Mouse (Mus musculus) adrenal gland, postnatal 4 days (tissue): Measurements from ENCODE around the gene Mgea5. TPM values are rescaled to one million over a fixed set of nuclear protein-coding genes. Genes with fewer than 3 reads are reported as not detected.

Experiments
- DNase-seq, 2 experiments: peaks; one replicate each; pipeline ENCODE4 v3.0.0; 2021 to 2022; ENCODE audit warnings: low spot score in 2 of 2, mixed read lengths in 2 of 2
- total RNA-seq, 2 experiments: library from RNA; stranded (reverse); gene quantifications; 2 replicates each; pipeline ENCODE4 v1.2.3; 2021

Mgea5 gene
- total RNA-seq, 2 experiments from 2014 or later, result 105 to 123 TPM

DNA sequence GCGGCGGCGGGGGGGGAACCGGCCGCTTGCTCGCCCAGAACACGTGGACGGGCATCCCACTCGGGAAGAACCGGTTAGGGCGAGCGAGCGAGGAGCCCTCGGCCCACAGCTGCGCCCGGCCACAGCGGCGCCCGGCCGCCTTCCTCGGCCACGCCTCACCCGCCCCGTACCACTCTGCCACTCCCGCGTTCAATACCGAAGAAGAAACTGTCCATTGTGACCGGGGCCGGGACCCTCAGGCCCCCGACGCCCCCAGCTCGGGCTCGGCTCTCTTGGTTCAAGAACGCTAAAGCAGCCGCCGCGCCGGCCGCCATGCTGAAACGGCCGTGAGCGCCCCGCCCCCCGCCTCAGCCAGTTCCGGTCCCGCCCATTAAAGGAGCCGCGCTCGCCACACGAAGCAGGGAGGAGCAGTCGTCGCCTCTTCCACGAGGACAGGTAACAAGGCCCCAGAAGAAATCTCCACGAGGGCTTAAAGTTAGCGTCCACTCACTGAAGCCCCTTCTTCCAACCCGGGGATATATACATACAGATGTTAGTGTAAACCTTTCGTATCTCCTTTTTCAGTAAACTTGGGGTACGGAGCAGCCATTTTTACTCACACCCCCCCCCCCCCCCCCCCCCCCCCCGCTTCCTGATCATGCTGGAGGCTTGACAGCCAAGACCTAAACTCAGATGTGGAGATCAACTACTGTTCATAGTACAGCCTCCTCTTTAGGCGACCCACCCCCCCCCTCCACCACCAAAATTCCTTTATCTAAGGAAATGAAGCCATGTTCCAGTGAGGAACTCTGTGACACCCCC, 34.2 kb downstream of the Mgea5 start, which contains the start of gene Npm3:
Gene Npm3, minus strand, starts transcription at position 349 of the 801 bp plus-strand sequence.
- DNase-seq, result peak; percentile 70 to 79

DNA sequence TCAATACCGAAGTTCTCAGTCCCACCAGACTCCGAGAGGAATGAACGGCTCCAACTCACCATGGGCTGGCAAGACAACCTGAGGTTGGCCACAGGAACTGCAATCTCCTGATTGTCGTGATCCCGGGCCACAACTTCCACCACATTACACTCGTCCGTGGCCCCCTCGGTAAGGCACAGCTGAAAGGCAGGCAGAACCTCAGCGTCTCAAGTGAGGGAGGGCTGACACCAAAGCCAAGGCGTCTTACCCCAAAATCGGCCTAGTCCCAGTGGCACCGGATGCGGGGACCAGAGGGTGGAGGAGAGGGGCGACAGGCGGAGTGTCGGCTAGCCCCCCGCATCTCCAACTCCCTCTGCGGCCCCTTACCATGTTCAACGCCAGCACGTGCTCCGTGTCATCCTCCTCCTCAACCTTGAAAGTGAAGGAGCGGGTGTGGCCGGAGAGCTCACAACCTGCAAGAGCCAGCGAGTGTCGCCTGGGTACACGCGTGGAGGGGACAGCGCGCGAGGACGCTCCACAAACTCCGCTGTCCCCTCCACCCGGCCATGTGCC, 34.9 kb downstream of the Mgea5 start:
- no peak for DNase-seq

DNA sequence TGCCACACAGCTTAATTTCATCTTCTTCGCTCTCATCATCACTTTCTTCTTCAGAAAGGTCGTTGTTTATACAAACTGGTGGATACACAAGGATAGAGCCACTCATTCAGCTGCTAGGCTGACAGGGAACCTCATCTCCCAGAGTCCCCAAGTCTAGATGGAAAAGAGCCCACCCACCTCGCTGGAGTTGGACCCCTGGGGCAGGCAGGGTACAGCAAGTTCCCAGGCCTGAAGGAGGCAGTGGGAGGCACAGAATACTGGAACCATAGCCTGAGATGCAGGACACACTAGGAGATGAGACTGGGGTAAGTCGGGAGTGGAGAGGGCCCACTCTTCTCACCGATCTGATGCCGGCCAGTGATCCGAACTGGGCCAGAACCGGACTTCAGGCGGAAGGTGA, 35.4 kb downstream of the Mgea5 start:
- DNase-seq, result no peak

DNA sequence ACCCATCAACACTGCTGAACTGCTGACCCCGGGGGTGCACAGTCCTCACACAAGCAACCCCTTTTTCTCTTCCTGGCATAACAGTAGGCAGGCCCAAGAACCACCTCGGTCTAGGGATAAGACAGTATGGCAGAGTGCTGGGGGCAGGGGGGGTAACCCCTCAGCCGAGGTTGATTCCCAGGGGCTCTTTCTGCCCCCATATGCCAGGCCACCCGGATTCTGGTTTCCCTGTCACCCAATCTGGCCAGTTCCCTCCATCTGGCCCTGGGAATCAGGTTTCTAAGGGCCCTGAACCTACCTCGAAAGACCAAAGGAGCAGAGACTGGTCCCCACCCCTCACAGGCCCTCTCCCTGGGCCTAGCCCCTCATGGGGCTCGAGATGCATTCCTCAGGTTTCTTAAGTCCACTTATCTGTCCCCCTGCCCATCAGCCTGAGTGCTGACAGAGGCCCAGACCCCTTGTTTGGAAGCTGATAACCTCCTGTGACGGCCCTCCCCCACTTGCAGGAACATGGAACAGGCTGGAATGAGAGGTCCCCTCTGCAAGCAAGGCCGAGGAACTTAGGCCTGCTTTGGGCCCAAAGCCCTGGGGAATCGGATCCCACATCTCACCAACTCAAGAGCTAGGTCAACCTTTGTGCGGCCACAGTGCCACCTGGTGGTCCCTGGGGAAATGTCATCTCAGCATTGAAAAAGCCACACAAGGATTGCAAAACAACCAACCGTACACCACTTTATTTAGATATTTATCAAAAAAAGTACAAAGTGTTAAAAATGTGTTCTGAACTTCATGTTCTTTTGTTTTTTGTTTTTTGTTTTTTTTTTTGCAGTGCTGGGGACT, 36.4 kb downstream of the Mgea5 start:
- DNase-seq, result peak; percentile 64 to 75

DNA sequence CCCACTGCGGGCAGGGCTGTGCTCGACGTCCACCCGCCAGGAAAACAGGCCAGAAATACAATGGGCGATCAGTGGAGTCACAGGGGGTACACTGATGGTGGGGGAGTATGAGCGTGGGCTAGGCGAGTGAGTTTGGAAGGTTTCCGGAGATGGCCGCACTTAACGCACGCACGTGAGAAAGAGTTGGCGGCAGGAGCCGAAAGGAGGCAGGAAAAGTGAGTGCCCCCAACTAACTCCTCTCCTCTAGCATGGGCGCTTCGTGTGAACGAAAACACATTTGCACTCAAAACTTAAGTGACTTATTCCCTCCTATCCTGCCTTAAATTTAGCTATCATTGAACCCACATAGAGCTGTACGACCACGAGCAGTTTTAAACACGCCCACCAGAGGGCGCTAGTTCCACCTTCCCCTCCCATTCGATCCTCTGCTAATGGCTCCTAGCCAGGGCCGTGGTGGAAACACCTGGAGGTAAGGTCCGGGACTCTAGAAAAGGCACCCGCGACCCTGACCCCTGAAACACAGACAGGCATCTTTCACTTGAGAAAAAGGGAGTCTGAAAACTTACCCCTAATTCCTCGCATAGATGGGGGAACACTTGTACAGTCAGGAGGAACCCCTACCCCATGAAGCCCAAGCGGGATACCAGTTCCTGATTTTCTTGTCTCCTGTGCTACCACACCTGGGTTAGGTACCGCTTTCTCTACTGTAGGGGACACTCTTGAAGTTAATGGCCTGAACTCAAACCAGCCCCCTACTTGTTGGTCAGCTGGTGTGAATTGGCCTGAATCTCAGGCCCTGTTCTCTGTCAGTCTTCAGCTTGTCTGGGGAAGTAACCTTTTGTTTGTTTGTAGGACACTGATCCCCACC, 37.2 kb downstream of the Mgea5 start:
- peak in 1 of 2 experiments; percentile 52 for DNase-seq

DNA sequence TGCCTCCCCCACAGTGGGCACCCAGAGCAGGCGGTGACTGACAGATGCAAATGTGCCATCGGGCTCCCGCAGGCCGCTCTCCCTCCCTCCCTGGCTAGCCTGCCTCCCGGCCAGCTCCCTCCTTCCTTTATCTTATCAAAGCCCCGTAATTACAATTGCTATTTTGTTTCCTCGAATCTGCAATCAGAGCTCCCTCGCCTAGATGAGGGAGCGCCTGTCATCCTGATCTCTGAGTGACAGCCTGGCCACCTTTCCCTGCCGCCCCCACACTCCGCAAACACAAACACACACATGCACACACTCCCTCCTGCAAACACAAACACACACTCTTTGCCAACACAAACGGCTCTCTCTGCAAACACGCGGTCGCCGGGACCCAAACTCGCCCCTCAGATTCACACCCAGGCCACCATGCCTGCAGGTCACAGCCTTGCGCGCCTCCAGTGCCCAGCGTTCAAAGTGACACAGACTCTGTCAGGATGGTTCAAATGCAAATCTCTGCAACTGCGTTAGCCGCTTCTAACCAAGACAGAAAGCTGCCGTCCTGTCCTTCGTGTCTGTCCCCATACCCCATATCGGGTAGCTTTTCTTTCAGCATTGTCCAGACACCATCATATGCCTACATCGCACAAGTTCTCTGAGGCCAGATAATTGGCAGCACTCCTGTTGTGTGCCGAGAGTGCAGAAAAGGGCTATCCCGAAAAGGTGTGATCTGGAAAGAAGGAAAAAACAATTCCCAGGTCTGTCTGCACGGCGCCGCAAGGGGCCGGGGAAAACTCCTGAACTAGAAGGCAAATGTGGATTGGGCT, 38.1 kb downstream of the Mgea5 start:
- DNase-seq, result no peak

DNA sequence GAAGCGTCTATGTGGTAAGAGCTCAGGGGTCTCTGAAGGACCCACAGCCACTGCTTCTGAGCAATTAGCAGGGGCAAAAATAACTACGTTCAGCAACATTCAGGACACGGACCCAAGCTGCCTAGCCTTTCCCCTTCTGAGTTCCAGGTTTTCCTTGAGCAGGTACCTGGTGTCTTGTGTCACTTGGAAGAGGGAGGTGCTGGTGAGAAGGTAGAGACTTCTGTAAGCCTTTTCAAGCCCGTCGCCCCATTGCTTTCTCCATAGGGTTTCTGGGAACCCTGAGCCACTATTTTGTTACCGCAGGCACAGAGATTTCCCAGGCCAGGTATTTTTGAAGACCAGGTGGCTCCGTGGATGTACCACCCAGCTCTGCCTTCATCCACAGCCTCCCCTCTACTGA, 40.0 kb downstream of the Mgea5 start:
- no peak for DNase-seq

DNA sequence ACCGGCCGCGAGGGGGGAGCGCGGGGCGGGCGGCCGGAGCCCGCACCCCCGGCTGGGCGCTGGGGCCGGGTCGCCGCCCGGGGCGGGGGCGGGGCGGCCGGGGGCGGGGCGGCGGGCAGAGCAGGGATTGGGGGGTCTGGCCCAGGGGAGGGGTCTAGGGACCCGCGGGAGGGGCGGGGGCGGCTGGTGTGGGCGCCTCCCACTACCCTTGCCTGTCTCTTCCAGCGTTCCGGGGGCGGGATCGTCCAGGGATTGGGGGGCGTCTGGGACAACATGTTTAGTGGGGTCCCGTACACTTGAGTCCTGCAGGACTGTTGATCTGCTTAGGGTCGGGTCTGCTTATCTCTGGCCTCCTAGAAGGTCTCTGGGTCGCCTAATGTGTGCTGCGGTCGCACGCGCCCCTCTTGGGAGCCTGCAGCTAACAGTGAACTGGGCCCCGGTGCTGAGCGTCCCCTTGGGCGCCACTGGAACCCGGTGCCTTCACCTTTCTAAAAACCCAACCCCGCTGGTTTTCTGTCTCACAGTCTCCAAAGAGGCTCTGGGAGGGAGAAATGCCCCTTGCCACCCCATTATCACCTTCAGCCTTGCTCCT, 40.6 kb downstream of the Mgea5 start:
- DNase-seq, result no peak

DNA sequence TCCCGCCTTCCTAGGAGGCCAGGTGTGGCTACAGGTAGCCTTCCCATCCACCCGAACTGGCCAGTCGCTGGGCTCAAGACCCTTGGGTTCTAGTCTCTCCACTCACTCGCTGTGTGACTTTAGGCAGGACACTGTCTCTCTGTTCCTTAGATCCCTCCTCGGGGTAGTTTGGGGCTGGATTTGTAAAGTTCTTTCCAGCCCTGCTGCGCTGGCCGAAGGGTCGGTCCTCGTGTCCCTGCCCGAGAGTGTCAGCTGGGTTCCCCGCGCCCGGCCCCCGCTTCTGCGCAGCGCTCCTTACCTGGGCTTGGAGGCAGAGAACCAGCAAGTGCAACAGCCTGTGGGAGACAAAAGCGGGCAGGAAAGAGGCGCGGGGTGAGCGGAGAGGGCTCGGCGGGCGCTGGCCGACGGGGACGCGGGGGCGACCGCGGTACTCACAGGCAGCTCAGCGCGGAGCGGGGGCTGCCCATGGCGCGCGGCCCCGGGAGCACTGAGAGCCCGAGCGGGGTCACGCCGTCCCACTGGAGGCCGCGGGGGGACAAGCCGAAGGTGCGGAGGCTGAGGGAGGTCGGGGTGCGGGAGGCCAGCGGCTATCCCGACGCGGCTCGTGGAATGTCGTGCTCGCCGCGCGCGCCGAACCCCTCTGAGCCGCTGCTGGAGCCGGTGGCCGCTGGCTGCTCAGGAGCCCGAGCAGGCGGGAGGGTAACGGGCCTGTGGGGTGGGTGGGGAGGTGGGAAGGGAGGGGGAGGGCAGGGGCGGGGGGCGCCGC, 41.2 kb downstream of the Mgea5 start, which contains the start of gene Fgf8:
Gene Fgf8, minus strand, starts transcription at position 698 of the 766 bp plus-strand sequence.
- no peak for DNase-seq

DNA sequence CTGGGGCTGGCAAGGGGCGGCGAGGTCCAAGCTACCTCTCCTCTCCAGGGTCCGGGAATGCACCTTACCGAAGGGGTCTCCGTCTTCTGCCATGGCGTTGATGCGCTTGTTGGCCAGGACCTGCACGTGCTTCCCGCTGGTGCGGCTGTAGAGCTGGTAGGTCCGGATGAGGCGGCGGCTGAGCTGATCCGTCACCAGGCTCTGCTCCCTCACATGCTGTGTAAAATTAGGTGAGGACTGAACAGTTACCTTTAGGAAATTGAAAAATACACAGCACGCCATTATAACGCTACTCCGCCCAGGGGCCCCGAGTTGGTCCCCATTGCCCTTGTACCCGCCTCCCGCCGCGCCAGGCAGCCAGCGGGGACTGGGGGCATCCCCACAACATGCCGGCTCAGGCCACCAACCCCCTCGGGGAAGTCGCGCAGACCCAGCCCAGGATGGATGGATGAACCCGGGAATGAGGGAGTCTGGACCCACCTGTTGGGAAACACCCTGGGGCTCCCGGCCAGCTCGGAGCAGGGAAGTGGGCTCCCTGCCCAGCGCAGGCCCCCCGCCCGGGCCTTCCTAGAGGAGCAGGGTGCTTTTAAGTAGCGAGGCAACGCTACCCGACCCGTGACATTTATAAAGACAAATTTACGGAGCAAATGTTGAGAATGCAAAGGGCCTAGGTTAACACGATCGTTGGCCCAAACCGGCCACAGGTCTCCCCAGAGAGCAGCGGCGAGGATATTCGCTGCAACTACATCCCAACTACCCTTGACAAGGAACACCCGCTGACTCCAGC, 42.0 kb downstream of the Mgea5 start:
- no peak for DNase-seq

DNA sequence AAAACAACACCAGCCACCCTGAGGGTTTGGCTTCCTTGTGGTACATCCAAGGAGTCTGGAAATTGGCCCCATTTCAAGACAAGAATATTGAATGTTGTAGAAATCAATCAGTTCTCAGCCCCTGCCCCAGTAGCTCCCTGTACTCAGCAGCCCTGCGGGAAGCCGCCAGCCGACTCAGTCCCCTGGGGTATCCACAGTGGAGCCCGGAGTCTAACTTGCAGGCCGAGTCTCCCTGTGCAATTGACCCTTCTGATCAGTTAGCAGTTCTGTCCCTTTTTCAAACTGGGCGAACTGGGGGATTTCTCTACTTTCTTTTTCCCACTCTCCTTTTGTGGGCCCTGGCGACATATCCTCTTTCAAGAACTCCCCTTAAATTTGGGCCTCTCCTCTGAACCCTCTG, 42.8 kb downstream of the Mgea5 start:
- no peak for DNase-seq

DNA sequence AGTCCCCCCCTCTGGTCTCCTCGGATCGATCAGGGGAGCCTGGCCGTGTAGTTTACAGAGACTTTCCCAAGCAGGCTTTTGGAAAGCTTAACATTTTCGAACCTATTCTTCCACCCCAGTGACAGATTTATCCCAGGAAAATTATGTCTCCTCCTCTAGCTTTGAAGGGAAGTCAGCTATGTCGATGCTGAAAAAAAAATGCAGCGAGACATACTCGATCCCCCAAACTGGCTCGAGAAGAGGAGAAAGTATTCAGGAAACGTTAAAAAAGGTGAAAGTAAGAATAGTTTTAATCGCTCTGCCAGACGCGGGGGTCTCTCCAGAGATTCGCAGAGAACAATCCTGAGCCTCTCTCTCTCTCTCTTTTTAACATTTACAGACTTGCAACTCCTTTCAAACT, 43.4 kb downstream of the Mgea5 start:
- no peak for DNase-seq

DNA sequence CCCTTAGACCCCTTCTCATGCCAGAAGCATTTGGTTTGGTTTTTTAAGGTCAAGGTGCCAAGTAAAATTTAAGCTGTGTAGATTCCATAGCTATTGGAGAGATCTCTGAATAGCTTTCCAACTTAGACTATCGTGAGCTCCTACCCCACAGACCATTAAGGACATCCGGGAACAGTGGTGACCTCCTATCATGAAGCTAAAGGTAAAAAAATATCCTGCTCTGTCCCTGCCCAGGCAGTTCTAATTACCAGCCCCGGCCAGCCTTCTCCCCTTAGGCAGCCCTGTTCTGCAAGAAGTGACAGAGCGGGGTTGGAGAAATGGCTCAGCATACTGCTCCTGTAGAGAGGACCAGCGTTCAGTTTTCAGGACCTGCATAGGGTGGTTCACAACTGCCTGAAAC, 45.1 kb downstream of the Mgea5 start:
- no peak for DNase-seq

DNA sequence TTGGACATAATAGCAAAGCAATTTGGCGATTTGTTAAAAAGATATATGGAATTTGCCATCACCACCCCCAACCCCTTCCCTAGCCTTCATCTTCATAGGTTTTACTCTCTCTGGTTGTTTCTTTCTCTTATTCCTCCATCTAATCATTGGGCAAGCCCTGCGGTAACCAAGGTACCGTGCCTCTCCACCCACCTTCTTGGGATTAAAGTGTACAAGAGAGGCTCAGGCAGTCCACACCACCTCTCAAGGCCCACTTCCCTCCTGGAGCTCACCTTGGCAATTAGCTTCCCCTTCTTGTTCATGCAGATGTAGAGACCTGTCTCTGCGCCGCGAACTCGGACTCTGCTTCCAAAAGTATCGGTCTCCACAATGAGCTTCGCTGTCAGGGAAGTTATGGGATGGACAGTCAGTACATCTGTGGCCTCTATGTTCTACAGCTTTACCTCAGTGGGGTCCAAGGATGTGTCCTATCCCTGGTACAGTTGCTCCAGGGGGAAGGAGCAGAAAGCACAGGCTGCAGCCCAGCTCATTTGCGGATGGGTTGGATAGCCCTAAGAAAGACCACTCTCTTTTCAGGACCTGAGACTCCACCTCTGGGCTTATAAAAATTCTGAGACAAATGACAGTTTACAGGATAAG, 45.7 kb downstream of the Mgea5 start:
- no peak for DNase-seq

DNA sequence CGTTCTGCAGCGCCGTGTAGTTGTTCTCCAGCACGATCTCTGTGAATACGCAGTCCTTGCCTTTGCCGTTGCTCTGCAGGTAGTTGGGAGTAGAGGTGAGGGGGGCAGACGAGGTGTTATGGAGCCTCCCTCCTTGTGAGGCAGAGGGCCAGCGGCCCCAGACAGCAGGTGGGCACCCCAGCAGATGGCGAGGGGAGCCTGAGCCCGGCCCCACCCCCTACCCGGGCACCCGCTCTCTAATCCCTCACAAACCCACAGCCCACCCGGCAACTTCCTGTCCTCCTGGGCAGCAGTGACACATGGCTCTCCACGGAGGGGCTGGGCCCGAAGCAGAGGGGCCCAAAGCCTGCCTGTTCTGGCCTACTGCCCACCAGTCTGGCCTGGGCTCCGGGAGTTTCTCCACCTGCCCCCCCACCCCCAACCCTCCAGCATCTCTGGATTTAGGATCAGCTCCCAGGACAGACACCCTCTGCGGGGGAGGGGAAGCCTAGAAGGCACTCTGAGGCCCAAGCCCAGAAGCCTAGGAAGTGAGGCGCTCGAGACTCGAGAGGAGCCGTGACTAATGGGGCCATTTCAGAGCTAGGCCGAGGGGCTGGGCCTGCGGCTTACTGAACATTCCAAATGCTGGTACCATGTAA, 46.3 kb downstream of the Mgea5 start:
- no peak for DNase-seq

DNA sequence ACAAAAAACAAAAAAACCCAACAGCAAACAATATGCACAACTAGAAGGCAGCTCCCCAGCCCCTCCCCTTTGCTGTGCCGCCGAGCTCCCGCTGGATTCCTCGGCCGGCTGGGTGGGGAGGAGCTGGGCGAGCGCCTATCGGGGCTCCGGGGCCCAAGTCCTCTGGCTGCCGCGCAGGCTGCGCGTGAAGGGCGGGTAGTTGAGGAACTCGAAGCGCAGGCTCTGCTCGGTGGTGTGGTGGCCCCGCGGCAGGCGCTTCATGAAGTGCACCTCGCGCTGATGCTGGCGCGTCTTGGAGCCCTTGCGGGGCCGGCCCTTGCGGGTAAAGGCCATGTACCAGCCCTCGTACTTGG, 46.8 kb downstream of the Mgea5 start:
- DNase-seq, result no peak

DNA sequence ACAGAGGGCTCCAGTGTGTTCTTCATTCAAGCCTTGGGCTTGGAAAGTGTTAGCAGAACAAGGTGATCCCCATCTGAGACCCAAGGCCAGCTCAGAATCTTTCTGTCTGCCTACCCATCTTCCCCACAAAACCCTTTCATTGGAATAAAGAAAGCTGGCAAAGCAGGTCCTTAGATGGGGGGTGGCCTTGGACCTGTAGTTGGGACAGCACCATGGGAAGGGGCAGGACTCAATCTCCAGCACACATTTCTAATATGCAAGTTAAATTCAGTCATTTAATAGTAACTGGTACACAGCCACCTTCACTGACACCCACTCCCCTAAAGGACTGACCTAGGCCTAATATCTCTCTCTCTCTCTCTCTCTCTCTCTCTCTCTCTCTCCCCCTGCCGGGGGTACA, 47.4 kb downstream of the Mgea5 start:
- DNase-seq, result no peak
